Comparison of ENCODE assay signal across 15 mouse cellular contexts in genomic region chr2:33439980-33440670, GRCm38 (mm10). TPM values are rescaled to one million over a fixed set of nuclear protein-coding genes. Genes with fewer than 3 reads are reported as not detected.
DNase-seq lines count a peak whose midpoint lies in the region; ATAC-seq lines count a peak whose summit lies in the region.
"Had no signal": no experiment of that assay in that cellular context is flagged by ENCODE, and none has a peak within 500 bp of the region (broad histone marks: within the 10 kb centered on the region; RNA-seq: fewer than 3 reads in every experiment).

No protein-coding gene starts in this region.

- peak overlapping the region; percentile 23 for H3K9ac ChIP-seq in forebrain, embryonic 11.5 days (ENCODE audit: low read length)
- no peak overlapping the region for H3K9ac ChIP-seq in forebrain, embryonic 14.5 days (ENCODE audit: low read length)
- no peak overlapping the region for H3K9ac ChIP-seq in kidney, embryonic 15.5 days
- no peak overlapping the region for H3K9ac ChIP-seq in neural tube, embryonic 12.5 days
- H3K9ac ChIP-seq: lung, embryonic 14.5 days had no signal

- no peak overlapping the region for H3K4me3 ChIP-seq in forebrain, embryonic 11.5 days (ENCODE audit: low read depth, low read length)
- H3K4me3 ChIP-seq in forebrain, embryonic 14.5 days (ENCODE audit: low read depth, low read length), result no peak overlapping the region
- no peak overlapping the region for H3K4me3 ChIP-seq in kidney, embryonic 15.5 days (replicated peaks)
- no peak overlapping the region for H3K4me3 ChIP-seq in neural tube, embryonic 12.5 days

- H3K36me3 ChIP-seq in forebrain, embryonic 11.5 days (ENCODE audit: control insufficient read depth, insufficient read depth, low read length), result no peaks in the 10 kb centered on the region
- H3K36me3 ChIP-seq in forebrain, embryonic 14.5 days (ENCODE audit: control insufficient read depth, insufficient read depth, low read length), result no peaks in the 10 kb centered on the region
- no peaks in the 10 kb centered on the region for H3K36me3 ChIP-seq in kidney, embryonic 15.5 days
- H3K36me3 ChIP-seq in neural tube, embryonic 12.5 days, result no peaks in the 10 kb centered on the region
- H3K36me3 ChIP-seq: G1E had no signal

- no peaks in the 10 kb centered on the region for H3K27me3 ChIP-seq in forebrain, embryonic 11.5 days (ENCODE audit: control insufficient read depth, insufficient read depth, low read length)
- H3K27me3 ChIP-seq in forebrain, embryonic 14.5 days (replicated peaks; ENCODE audit: control insufficient read depth, insufficient read depth, low read length), result no peaks in the 10 kb centered on the region; the same call in 1 of the 2 replicates
- peaks cover 12% of the 10 kb centered on the region for H3K27me3 ChIP-seq in kidney, embryonic 15.5 days
- no peaks in the 10 kb centered on the region for H3K27me3 ChIP-seq in neural tube, embryonic 12.5 days (replicated peaks)

- H3K27ac ChIP-seq in forebrain, embryonic 11.5 days (ENCODE audit: low read depth, low read length), result no peak overlapping the region; the same call in 1 of the 2 replicates
- no peak overlapping the region for H3K27ac ChIP-seq in forebrain, embryonic 14.5 days (ENCODE audit: low read depth, low read length)
- peak overlapping the region; percentile 58; the same call in 1 of the 2 replicates for H3K27ac ChIP-seq in kidney, embryonic 15.5 days
- H3K27ac ChIP-seq in neural tube, embryonic 12.5 days, result no peak overlapping the region

- peak overlapping the region; percentile 24; the same call in 1 of the 2 replicates for H3K4me2 ChIP-seq in forebrain, embryonic 11.5 days (ENCODE audit: low read depth, low read length, severe bottlenecking)
- no peak overlapping the region for H3K4me2 ChIP-seq in forebrain, embryonic 14.5 days (ENCODE audit: low read length)
- peak overlapping the region; percentile 32; the same call in 1 of the 2 replicates for H3K4me2 ChIP-seq in kidney, embryonic 15.5 days
- peak overlapping the region; percentile 27; the same call in 1 of the 2 replicates for H3K4me2 ChIP-seq in neural tube, embryonic 12.5 days (replicated peaks)
- H3K4me2 ChIP-seq: liver, embryonic 11.5 days; lung, embryonic 14.5 days had no signal

- ATAC-seq in forebrain, embryonic 11.5 days (replicated peaks; ENCODE audit: low FRiP score), result no peak
- ATAC-seq in forebrain, embryonic 14.5 days, result no peak
- no peak for ATAC-seq in kidney, embryonic 15.5 days (replicated peaks; ENCODE audit: low FRiP score)
- peak; percentile 23; the same call in 1 of the 2 replicates for ATAC-seq in neural tube, embryonic 12.5 days (ENCODE audit: low FRiP score, low read depth)
- ATAC-seq: intestine, embryonic 16.5 days had no signal

- H3K9me3 ChIP-seq in forebrain, embryonic 11.5 days (ENCODE audit: control insufficient read depth, low read length), result no peaks in the 10 kb centered on the region
- no peaks in the 10 kb centered on the region for H3K9me3 ChIP-seq in forebrain, embryonic 14.5 days (replicated peaks; ENCODE audit: control insufficient read depth, low read length)
- no peaks in the 10 kb centered on the region for H3K9me3 ChIP-seq in kidney, embryonic 15.5 days (replicated peaks)
- H3K9me3 ChIP-seq in neural tube, embryonic 12.5 days, result no peaks in the 10 kb centered on the region
- H3K9me3 ChIP-seq: G1E had no signal

- whole genome bisulfite sequencing in forebrain, embryonic 11.5 days, result 19% methylated on average over 9 of the region's 9 CpGs
- 32% methylated on average over 9 of the region's 9 CpGs for WGBS in forebrain, embryonic 14.5 days
- WGBS in kidney, embryonic 15.5 days, result 16% methylated on average over 9 of the region's 9 CpGs
- WGBS in neural tube, embryonic 12.5 days, result 27% methylated on average over 9 of the region's 9 CpGs

- peaks cover 28% of the 10 kb centered on the region for H3K4me1 ChIP-seq in forebrain, embryonic 11.5 days (replicated peaks; ENCODE audit: control insufficient read depth, insufficient read depth, low read length)
- peaks cover 5% of the 10 kb centered on the region; the same call in 1 of the 2 replicates for H3K4me1 ChIP-seq in forebrain, embryonic 14.5 days (ENCODE audit: control insufficient read depth, insufficient read depth, low read length)
- peaks cover 28% of the 10 kb centered on the region for H3K4me1 ChIP-seq in kidney, embryonic 15.5 days
- H3K4me1 ChIP-seq in neural tube, embryonic 12.5 days, result peaks cover 33% of the 10 kb centered on the region

- no peak for DNase-seq in forebrain, embryonic 11.5 days (ENCODE audit: low spot score)
- DNase-seq in forebrain, embryonic 14.5 days (ENCODE audit: low spot score), result no peak
- no peak for DNase-seq in kidney, adult 18-20 months
- DNase-seq in neural tube, embryonic 10.5 days (ENCODE audit: extremely low spot score, low spot score), result no peak
- no peak for DNase-seq in right cerebral cortex, adult 2 months (ENCODE audit: low spot score in 2 of 2)
- no peak for DNase-seq in lung, postnatal 10 days
- DNase-seq: adrenal gland, postnatal 14 days; cerebellum, adult 2 months; thymus, postnatal 25 days had no signal

RNA-seq across cellular contexts. Expression of gene Zbtb34, which starts 9.0 kb away (rescaled TPM):
- 9.2 and 10.6 TPM in 2 replicates for polyA plus RNA-seq in forebrain, embryonic 11.5 days (2014; fragmentation: Nextera tagmentation; extraction: Ambion mirVana)
- polyA plus RNA-seq in forebrain, embryonic 14.5 days (2014; fragmentation: Nextera tagmentation; extraction: Ambion mirVana), result 5.1 and 6.3 TPM in 2 replicates
- 6.0 and 6.9 TPM in 2 replicates for polyA plus RNA-seq in kidney, embryonic 15.5 days (2015; fragmentation: Nextera tagmentation; extraction: Ambion mirVana)
- polyA plus RNA-seq in neural tube, embryonic 12.5 days (2016; fragmentation: Nextera tagmentation; extraction: Ambion mirVana), result 8.4 and 10.7 TPM in 2 replicates

RNA-seq across cellular contexts. Expression of gene Zbtb43, which starts 28.2 kb away (rescaled TPM):
- polyA plus RNA-seq in forebrain, embryonic 11.5 days (2014; fragmentation: Nextera tagmentation; extraction: Ambion mirVana), result 21.0 and 23.7 TPM in 2 replicates
- 29.0 and 33.2 TPM in 2 replicates for polyA plus RNA-seq in forebrain, embryonic 14.5 days (2014; fragmentation: Nextera tagmentation; extraction: Ambion mirVana)
- polyA plus RNA-seq in kidney, embryonic 15.5 days (2015; fragmentation: Nextera tagmentation; extraction: Ambion mirVana), result 15.6 and 17.8 TPM in 2 replicates
- 23.0 and 23.5 TPM in 2 replicates for polyA plus RNA-seq in neural tube, embryonic 12.5 days (2016; fragmentation: Nextera tagmentation; extraction: Ambion mirVana)
